Mouse (Mus musculus): ENCODE measurements around the gene Erp44.

DNA sequence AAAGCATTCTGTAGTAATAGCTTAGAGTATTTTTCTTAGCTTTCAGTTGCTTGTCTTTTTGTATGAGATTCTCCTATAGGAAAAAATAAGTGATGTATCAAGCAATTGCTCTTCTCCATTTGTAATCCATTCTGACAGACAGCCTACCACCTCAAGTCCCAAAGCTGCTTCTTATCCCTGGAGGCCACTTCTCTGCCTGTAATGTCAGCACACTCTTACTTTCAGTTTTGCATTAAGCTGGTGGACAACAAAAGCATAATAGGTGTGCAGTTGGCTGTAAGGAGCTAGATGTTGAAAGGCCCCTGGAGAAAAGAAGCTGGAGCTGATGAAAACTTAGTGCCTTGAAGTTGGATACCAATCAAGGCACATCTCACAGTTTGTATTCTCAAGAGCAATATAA is 26.1 kb downstream of the Erp44 start:
- TF ChIP-seq CTCF (conservative IDR thresholded peaks at IDR 0.05; ENCODE audit: low read length) (no peak), NANOG (IDR thresholded peaks at IDR 0.05; ENCODE audit: borderline replicate concordance, low read length) (no peak)

All from E14TG2a.4 (cell line).